ENCODE assay signal across 19 mouse cellular contexts in genomic region chr13:76877887-76878763, GRCm38 (mm10).
"Had no signal": no experiment of that assay in that cellular context is flagged by ENCODE, and none has a peak within 500 bp of the region (broad histone marks: within the 10 kb centered on the region; RNA-seq: fewer than 3 reads in every experiment).

No protein-coding gene starts in this region.

- H3K27me3 ChIP-seq: limb, embryonic 12.5 days; liver, embryonic 13.5 days; lung, embryonic 15.5 days; megakaryocyte, embryonic 14.5 days; neural tube, embryonic 13.5 days had no signal

- DNase-seq: kidney, adult 11 months; kidney, adult 9 months; kidney, postnatal 36 days; liver; liver, embryonic 13.5 days; liver, postnatal 0 days; lung, postnatal 14 days; retina, postnatal 1 day; spleen, adult 18-20 months; thymus, adult 18-20 months; thymus, postnatal 14 days had no signal

- H3K27ac ChIP-seq: kidney, postnatal 0 days; limb, embryonic 12.5 days; liver, embryonic 13.5 days; lung, embryonic 15.5 days; macrophage; neural tube, embryonic 13.5 days had no signal

- H3K4me2 ChIP-seq: limb, embryonic 12.5 days; liver, embryonic 13.5 days; lung, embryonic 15.5 days; midbrain, embryonic 11.5 days; neural tube, embryonic 13.5 days had no signal

- H3K4me3 ChIP-seq: limb, embryonic 12.5 days; liver, embryonic 13.5 days; lung, embryonic 15.5 days; megakaryocyte, embryonic 14.5 days; neural tube, embryonic 13.5 days had no signal

- H3K9me3 ChIP-seq: limb, embryonic 12.5 days; liver, embryonic 13.5 days; lung, embryonic 15.5 days; megakaryocyte, embryonic 14.5 days; neural tube, embryonic 13.5 days had no signal

- H3K4me1 ChIP-seq: limb, embryonic 12.5 days; liver, embryonic 13.5 days; lung, embryonic 15.5 days; neural tube, embryonic 13.5 days had no signal

- H3K36me3 ChIP-seq: limb, embryonic 12.5 days; liver, embryonic 13.5 days; lung, embryonic 15.5 days; neural tube, embryonic 13.5 days had no signal

- ATAC-seq: liver, postnatal 0 days; midbrain, embryonic 16.5 days had no signal

- H3K9ac ChIP-seq: limb, embryonic 12.5 days; liver, embryonic 13.5 days; liver, postnatal 0 days; lung, embryonic 15.5 days; neural tube, embryonic 13.5 days had no signal
